Mouse (Mus musculus) stomach, postnatal 0 days (tissue): ENCODE measurements around the gene Bcar3.

Experiments used
- CTCF ChIP-seq: IDR thresholded peaks from 2 replicates; pipeline ENCODE4 v1.5.1; 2016; ENCODE audit warnings: antibody characterized with exemption, low read depth, mild to moderate bottlenecking, moderate library complexity
- EP300 ChIP-seq: optimal IDR thresholded peaks from 2 replicates; pipeline ENCODE3; 2016; ENCODE audit warnings: antibody characterized with exemption

GRCm38 (mm10) chr3:122473523-122474034 lies 179.6 kb downstream of the Bcar3 start:
- TF ChIP-seq CTCF (no peak), EP300 (no peak)
